Mouse (Mus musculus): ENCODE data around the gene Iars2. TPM values are rescaled to one million over a fixed set of nuclear protein-coding genes. Genes with fewer than 3 reads are reported as not detected.

Gene Iars2
- polyA plus RNA-seq, 1 experiment from 2014 or later, result 22.1 TPM

GRCm38 (mm10) chr1:185363526-185364182, 34.5 kb upstream of the Iars2 start:
- under 1% methylated on average over 22 of the region's 22 CpGs for WGBS
- DNase-seq (ENCODE audit: low spot score) (peak; percentile 90), ATAC-seq (peak; percentile 60)
- H3K9me3 ChIP-seq (ENCODE audit: low read length), result no peaks in the 10 kb centered on the region
- TF ChIP-seq EP300 (IDR thresholded peaks at IDR 0.05), result peak; percentile 39; the same call in 1 of the 2 replicates
- no peak for TF ChIP-seq CTCF (IDR thresholded peaks at IDR 0.05)
- peak overlapping the region; percentile 96 for H3K27ac ChIP-seq (ENCODE audit: low read length)
- no peaks in the 10 kb centered on the region for H3K27me3 ChIP-seq (replicated peaks; ENCODE audit: insufficient read depth, low read length)
- H3K36me3 ChIP-seq (ENCODE audit: insufficient read depth, low read length), result peaks cover 3% of the 10 kb centered on the region; the same call in 1 of the 2 replicates
- H3K9ac ChIP-seq (replicated peaks; ENCODE audit: low read depth), result peak overlapping the region; percentile 79
- peak overlapping the region; percentile 80 for H3K4me2 ChIP-seq (replicated peaks; ENCODE audit: low read depth, low read length)
- H3K4me1 ChIP-seq (ENCODE audit: insufficient read depth, low read depth, low read length), result peaks cover 5% of the 10 kb centered on the region; the same call in 1 of the 2 replicates
- peak overlapping the region; percentile 95 for H3K4me3 ChIP-seq (ENCODE audit: low read depth, low read length)

- WGBS, result under 1% methylated on average over 90 of the region's 92 CpGs
- Histone ChIP-seq H3K9me3 (ENCODE audit: low read length) (no peaks in the 10 kb centered on the region), H3K27ac (ENCODE audit: low read length) (peak within 1 kb of the TSS; percentile 96), H3K27me3 (replicated peaks; ENCODE audit: insufficient read depth, low read length) (no peaks in the 10 kb centered on the region), H3K4me2 (replicated peaks; ENCODE audit: low read depth, low read length) (peak within 1 kb of the TSS; percentile 80), H3K9ac (replicated peaks; ENCODE audit: low read depth) (peak within 1 kb of the TSS; percentile 84), H3K36me3 (ENCODE audit: insufficient read depth, low read length) (no peaks in the 10 kb centered on the region), H3K4me3 (ENCODE audit: low read depth, low read length) (peak within 1 kb of the TSS; percentile 95), H3K4me1 (ENCODE audit: insufficient read depth, low read depth, low read length) (peaks cover 5% of the 10 kb centered on the region; the same call in 1 of the 2 replicates)
- TF ChIP-seq EP300 (IDR thresholded peaks at IDR 0.05) (no peak), CTCF (IDR thresholded peaks at IDR 0.05) (peak; percentile 21)
- ATAC-seq, result peak; percentile 97
- peak; percentile 99 for DNase-seq (ENCODE audit: low spot score)
These were observed 33.7 kb upstream of the Iars2 start, which contains the start of gene Eprs for GRCm38 (mm10) chr1:185362677-185363520. Gene Eprs (plus strand): TSS chr1:185363044.

GRCm38 (mm10) chr1:185358211-185358610, 29.0 kb upstream of the Iars2 start:
- H3K9me3 ChIP-seq (ENCODE audit: low read length), result no peaks in the 10 kb centered on the region
- ATAC-seq (no peak), DNase-seq (ENCODE audit: low spot score) (no peak)
- no peak overlapping the region for H3K4me3 ChIP-seq (ENCODE audit: low read depth, low read length)
- H3K36me3 ChIP-seq (ENCODE audit: insufficient read depth, low read length), result peaks cover 6% of the 10 kb centered on the region; the same call in 1 of the 2 replicates
- H3K9ac ChIP-seq (replicated peaks; ENCODE audit: low read depth), result no peak overlapping the region
- H3K27me3 ChIP-seq (replicated peaks; ENCODE audit: insufficient read depth, low read length), result no peaks in the 10 kb centered on the region
- H3K4me1 ChIP-seq (ENCODE audit: insufficient read depth, low read depth, low read length), result no peaks in the 10 kb centered on the region
- no peak overlapping the region for H3K4me2 ChIP-seq (replicated peaks; ENCODE audit: low read depth, low read length)
- 87% methylated on average over 4 of the region's 4 CpGs for WGBS
- TF ChIP-seq EP300 (IDR thresholded peaks at IDR 0.05), result no peak
- TF ChIP-seq CTCF (IDR thresholded peaks at IDR 0.05), result no peak
- H3K27ac ChIP-seq (ENCODE audit: low read length), result no peak overlapping the region

- WGBS, result 96% methylated on average over 8 of the region's 8 CpGs
These were observed 27.1 kb upstream of the Iars2 start for GRCm38 (mm10) chr1:185356246-185356645.

GRCm38 (mm10) chr1:185354731-185355130, 25.5 kb upstream of the Iars2 start:
- Histone ChIP-seq H3K27me3 (replicated peaks; ENCODE audit: insufficient read depth, low read length) (no peaks in the 10 kb centered on the region), H3K4me2 (replicated peaks; ENCODE audit: low read depth, low read length) (no peak overlapping the region), H3K36me3 (ENCODE audit: insufficient read depth, low read length) (peaks cover 15% of the 10 kb centered on the region), H3K4me3 (ENCODE audit: low read depth, low read length) (no peak overlapping the region), H3K9me3 (ENCODE audit: low read length) (no peaks in the 10 kb centered on the region), H3K27ac (ENCODE audit: low read length) (no peak overlapping the region), H3K9ac (replicated peaks; ENCODE audit: low read depth) (no peak overlapping the region), H3K4me1 (ENCODE audit: insufficient read depth, low read depth, low read length) (no peaks in the 10 kb centered on the region)
- TF ChIP-seq EP300 (IDR thresholded peaks at IDR 0.05), result no peak
- TF ChIP-seq CTCF (IDR thresholded peaks at IDR 0.05), result no peak
- 87% methylated on average over 4 of the region's 4 CpGs for WGBS
- ATAC-seq (no peak), DNase-seq (ENCODE audit: low spot score) (no peak)

More at GRCm38 (mm10) chr1:185356246-185356645, 27.1 kb upstream of the Iars2 start:
- DNase-seq (ENCODE audit: low spot score), result no peak
- Histone ChIP-seq H3K9me3 (ENCODE audit: low read length) (no peaks in the 10 kb centered on the region), H3K27me3 (replicated peaks; ENCODE audit: insufficient read depth, low read length) (no peaks in the 10 kb centered on the region), H3K4me1 (ENCODE audit: insufficient read depth, low read depth, low read length) (no peaks in the 10 kb centered on the region), H3K4me3 (ENCODE audit: low read depth, low read length) (no peak overlapping the region), H3K27ac (ENCODE audit: low read length) (no peak overlapping the region), H3K9ac (replicated peaks; ENCODE audit: low read depth) (no peak overlapping the region), H3K4me2 (replicated peaks; ENCODE audit: low read depth, low read length) (no peak overlapping the region), H3K36me3 (ENCODE audit: insufficient read depth, low read length) (peaks cover 11% of the 10 kb centered on the region; the same call in 1 of the 2 replicates)
- ATAC-seq, result no peak
- no peak for TF ChIP-seq EP300 (IDR thresholded peaks at IDR 0.05)
- no peak for TF ChIP-seq CTCF (IDR thresholded peaks at IDR 0.05)

- WGBS, result 96% methylated on average over 8 of the region's 8 CpGs
- H3K36me3 ChIP-seq (ENCODE audit: insufficient read depth, low read length), result peaks cover 15% of the 10 kb centered on the region
- no peak for ATAC-seq
These were observed 24.2 kb upstream of the Iars2 start for GRCm38 (mm10) chr1:185353351-185353750.

More at GRCm38 (mm10) chr1:185353351-185353750, 24.2 kb upstream of the Iars2 start:
- Histone ChIP-seq H3K9ac (replicated peaks; ENCODE audit: low read depth) (no peak overlapping the region), H3K4me1 (ENCODE audit: insufficient read depth, low read depth, low read length) (no peaks in the 10 kb centered on the region), H3K4me3 (ENCODE audit: low read depth, low read length) (no peak overlapping the region), H3K9me3 (ENCODE audit: low read length) (no peaks in the 10 kb centered on the region), H3K27me3 (replicated peaks; ENCODE audit: insufficient read depth, low read length) (no peaks in the 10 kb centered on the region), H3K4me2 (replicated peaks; ENCODE audit: low read depth, low read length) (no peak overlapping the region), H3K27ac (ENCODE audit: low read length) (no peak overlapping the region)
- DNase-seq (ENCODE audit: low spot score), result no peak
- TF ChIP-seq EP300 (IDR thresholded peaks at IDR 0.05), result no peak
- TF ChIP-seq CTCF (IDR thresholded peaks at IDR 0.05), result no peak
